Mouse (Mus musculus): ENCODE measurements around the gene Bclaf1. TPM values are rescaled to one million over a fixed set of nuclear protein-coding genes. Genes with fewer than 3 reads are reported as not detected.

Bclaf1 gene
- polyA plus RNA-seq, 1 experiment from 2014 or later = 158 TPM

- Histone ChIP-seq H3K9ac (no peak overlapping the region), H3K9me3 (replicated peaks) (no peaks in the 10 kb centered on the region), H3K4me3 (no peak overlapping the region), H3K4me2 (replicated peaks) (no peak overlapping the region), H3K27me3 (no peaks in the 10 kb centered on the region), H3K27ac (no peak overlapping the region), H3K36me3 (no peaks in the 10 kb centered on the region), H3K4me1 (0 out of 2 replicates have a peak, but pooled peaks cover 7% of the 10 kb centered on the region)
- 88% methylated on average over 3 of the region's 3 CpGs for WGBS
- no peak for ATAC-seq (ENCODE audit: low FRiP score)
Measured at GRCm38 (mm10) chr10:20381352-20381751, 69.1 kb downstream of the Bclaf1 start.

GRCm38 (mm10) chr10:20382807-20383419 lies 70.6 kb downstream of the Bclaf1 start:
- 75% methylated on average over 6 of the region's 6 CpGs for WGBS

GRCm38 (mm10) chr10:20390568-20390967 lies 78.3 kb downstream of the Bclaf1 start:
- Histone ChIP-seq H3K36me3 (no peaks in the 10 kb centered on the region), H3K9ac (no peak overlapping the region), H3K9me3 (replicated peaks) (no peaks in the 10 kb centered on the region), H3K4me1 (no peaks in the 10 kb centered on the region), H3K27ac (no peak overlapping the region), H3K4me2 (replicated peaks) (no peak overlapping the region), H3K4me3 (no peak overlapping the region), H3K27me3 (no peaks in the 10 kb centered on the region)
- 77% methylated on average over 3 of the region's 3 CpGs for WGBS
- no peak for ATAC-seq (ENCODE audit: low FRiP score)

More at GRCm38 (mm10) chr10:20382807-20383419, 70.6 kb downstream of the Bclaf1 start:
- Histone ChIP-seq H3K9ac (no peak overlapping the region), H3K36me3 (no peaks in the 10 kb centered on the region), H3K4me1 (0 out of 2 replicates have a peak, but pooled peaks cover 7% of the 10 kb centered on the region), H3K4me2 (replicated peaks) (no peak overlapping the region), H3K27ac (no peak overlapping the region), H3K27me3 (no peaks in the 10 kb centered on the region), H3K4me3 (no peak overlapping the region), H3K9me3 (replicated peaks) (no peaks in the 10 kb centered on the region)
- peak; percentile 78 for ATAC-seq (ENCODE audit: low FRiP score)

Small RNA genes lying within 50 kb of the gene (microRNA-seq; reads per million reads assigned to microRNA genes)
- gene Mir6413 = not detected

Other genes with a start within 250 kb of the Bclaf1 start
- gene Map7, start 164.0 kb upstream of the Bclaf1 start, polyA plus RNA-seq (2016; fragmentation: Nextera tagmentation; extraction: Ambion mirVana) = 10.5 and 12.3 TPM in 2 replicates
- gene Mtfr2, start 35.3 kb downstream of the Bclaf1 start, polyA plus RNA-seq (2016; fragmentation: Nextera tagmentation; extraction: Ambion mirVana) = 1.7 and 2.0 TPM in 2 replicates